21 mouse cellular contexts compared by ENCODE assay signal in the genomic region with DNA sequence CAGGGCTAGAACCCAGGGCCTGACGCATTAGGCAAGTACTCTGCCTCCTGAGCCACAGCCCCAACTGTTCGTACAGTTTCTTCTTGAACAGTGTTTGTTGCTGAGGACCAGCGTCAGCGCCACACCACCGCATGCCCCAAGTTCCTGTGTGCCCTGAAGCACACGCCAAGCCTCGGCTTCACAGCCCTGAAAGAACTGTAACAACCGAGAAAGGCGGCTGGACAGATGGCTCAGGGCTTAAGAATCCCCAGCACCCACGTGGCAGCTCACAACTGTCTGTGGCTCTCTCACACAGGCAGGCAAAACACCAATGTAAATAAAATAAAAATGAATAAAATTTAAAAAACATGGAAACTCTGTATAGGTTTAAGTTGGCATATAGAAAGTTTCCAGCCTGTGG.
DNase-seq lines count a peak whose midpoint lies in the region; ATAC-seq lines count a peak whose summit lies in the region.
"Had no signal": no experiment of that assay in that cellular context is flagged by ENCODE, and none has a peak within 500 bp of the region (broad histone marks: within the 10 kb centered on the region; RNA-seq: fewer than 3 reads in every experiment).

No protein-coding gene starts in this region.

- no peak overlapping the region for H3K4me3 ChIP-seq in embryonic facial prominence, embryonic 14.5 days (ENCODE audit: low read depth, low read length)
- H3K4me3 ChIP-seq: embryonic facial prominence, embryonic 12.5 days; heart, adult 2 months; limb, embryonic 15.5 days; liver, embryonic 15.5 days; midbrain, embryonic 10.5 days had no signal

- peak; percentile 41; the same call in 1 of the 2 replicates for ATAC-seq in frontal cortex, adult (ENCODE audit: low TSS enrichment)
- ATAC-seq in embryonic facial prominence, embryonic 14.5 days (ENCODE audit: low read depth), result 0 out of 2 replicates have a peak, but pooled peaks have one; percentile 17
- no peak for ATAC-seq in CD4-positive, CD25-positive, alpha-beta regulatory T cell, adult 4 months

- H3K9ac ChIP-seq in embryonic facial prominence, embryonic 14.5 days (ENCODE audit: low read depth, low read length), result no peak overlapping the region
- H3K9ac ChIP-seq: embryonic facial prominence, embryonic 12.5 days; forebrain, postnatal 0 days; limb, embryonic 15.5 days; liver, embryonic 15.5 days had no signal

- DNase-seq in frontal cortex, postnatal 10 days (ENCODE audit: low spot score in 2 of 2), result no peak
- peak; percentile 31 to 61 for DNase-seq in left cerebral cortex, adult 18-20 months (ENCODE audit: low spot score in 2 of 2)
- DNase-seq in left cerebral cortex, postnatal 10 days (ENCODE audit: extremely low spot score in 1 of 2, low spot score in 2 of 2), result no peak
- DNase-seq in 3134 (ENCODE audit: extremely low read depth, insufficient read length, low spot score), result peak; percentile 19
- no peak for DNase-seq in embryonic facial prominence, embryonic 14.5 days (ENCODE audit: low spot score)
- DNase-seq in neural tube, embryonic 10.5 days (ENCODE audit: extremely low spot score, low spot score), result no peak
- DNase-seq: cerebellum, adult 9-11 months; forebrain, postnatal 0 days; gastrocnemius, postnatal 14 days; heart, adult 2 months; kidney, adult 11 months; thymus, adult 18-20 months had no signal

- H3K36me3 ChIP-seq in embryonic facial prominence, embryonic 14.5 days (ENCODE audit: control insufficient read depth, insufficient read depth, low read length), result no peaks in the 10 kb centered on the region
- H3K36me3 ChIP-seq: embryonic facial prominence, embryonic 12.5 days; limb, embryonic 15.5 days; liver, embryonic 15.5 days; midbrain, embryonic 10.5 days had no signal

- 70% methylated on average over 10 of the region's 10 CpGs for WGBS in embryonic facial prominence, embryonic 14.5 days

- no peaks in the 10 kb centered on the region for H3K27me3 ChIP-seq in embryonic facial prominence, embryonic 14.5 days (replicated peaks; ENCODE audit: control insufficient read depth, insufficient read depth, low read length)
- H3K27me3 ChIP-seq: CH12.LX; liver, embryonic 15.5 days had no signal

- peaks cover 14% of the 10 kb centered on the region; the same call in 1 of the 2 replicates for H3K4me1 ChIP-seq in embryonic facial prominence, embryonic 14.5 days (ENCODE audit: control insufficient read depth, insufficient read depth, low read length)
- H3K4me1 ChIP-seq: midbrain, embryonic 10.5 days had no signal

- H3K9me3 ChIP-seq in embryonic facial prominence, embryonic 14.5 days (ENCODE audit: control insufficient read depth, low read length), result 0 out of 2 replicates have a peak, but pooled peaks cover 7% of the 10 kb centered on the region
- H3K9me3 ChIP-seq: liver, embryonic 15.5 days had no signal

- intact Hi-C loops in left cerebral cortex, postnatal 10 days (cut with DNase I), result no loop called here

- H3K27ac ChIP-seq in embryonic facial prominence, embryonic 14.5 days (replicated peaks; ENCODE audit: low read depth, low read length), result no peak overlapping the region
- H3K27ac ChIP-seq: embryonic facial prominence, embryonic 12.5 days; kidney, postnatal 0 days; limb, embryonic 15.5 days; liver, embryonic 15.5 days; macrophage; midbrain, embryonic 10.5 days had no signal

- H3K4me2 ChIP-seq in embryonic facial prominence, embryonic 14.5 days (ENCODE audit: low read depth, low read length), result no peak overlapping the region
- H3K4me2 ChIP-seq: embryonic facial prominence, embryonic 12.5 days; limb, embryonic 15.5 days; liver, embryonic 15.5 days had no signal

Comparison
In these comparisons a context has a peak if more than half of its experiments do, and no peak if none do; other contexts are left out.
1. DNase-seq: peak in left cerebral cortex, adult 18-20 months (2 of 2) and 3134 (single experiment); none in frontal cortex, postnatal 10 days (0 of 2), left cerebral cortex, postnatal 10 days (0 of 2), embryonic facial prominence, embryonic 14.5 days (single experiment) and neural tube, embryonic 10.5 days (single experiment).